Mouse (Mus musculus) MEL (cell line): ENCODE data around the gene Hpse2.

Experiments used
- CTCF ChIP-seq, 3 experiments: IDR thresholded peaks in 2 of 3; conservative IDR thresholded peaks in 1 of 3; 2 replicates each; pipeline ENCODE4 v1.5.1; 2011 to 2012; ENCODE audit warnings: low read length in 3 of 3, low read depth in 2 of 3, mild to moderate bottlenecking in 2 of 3, improper control_type of control experiment in 1 of 3, inconsistent platforms in 1 of 3, mixed read lengths in 1 of 3, moderate library complexity in 1 of 3; ENCODE audit not compliant: control insufficient read depth in 1 of 3, insufficient read depth in 1 of 3, poor library complexity in 1 of 3, severe bottlenecking in 1 of 3
- E2F4 ChIP-seq: IDR thresholded peaks from 2 replicates; pipeline ENCODE4 v1.6.1; 2011; ENCODE audit warnings: low read depth, low read length, improper control_type of control experiment, borderline replicate concordance
- EP300 ChIP-seq, 2 experiments: IDR thresholded peaks; 2 replicates each; pipeline ENCODE4 v1.6.1; 2011; ENCODE audit warnings: improper control_type of control experiment in 2 of 2, low read length in 2 of 2, low read depth in 1 of 2, mild to moderate bottlenecking in 1 of 2
- GABPA ChIP-seq: IDR thresholded peaks from 2 replicates; pipeline ENCODE4 v1.6.1; 2012; ENCODE audit warnings: low read depth, mild to moderate bottlenecking, inconsistent platforms, low read length, improper control_type of control experiment, moderate library complexity
- GATA1 ChIP-seq: IDR thresholded peaks from 2 replicates; pipeline ENCODE4 v1.6.1; 2011; ENCODE audit warnings: low read depth, low read length, improper control_type of control experiment
- MAX ChIP-seq: IDR thresholded peaks from 2 replicates; pipeline ENCODE4 v1.6.1; 2011; ENCODE audit warnings: low read length, improper control_type of control experiment
- MYC ChIP-seq: IDR thresholded peaks from 2 replicates; pipeline ENCODE4 v1.6.1; 2011; ENCODE audit warnings: low read depth, mild to moderate bottlenecking, low read length, improper control_type of control experiment, moderate library complexity
- NELFE ChIP-seq: IDR thresholded peaks from 2 replicates; pipeline ENCODE4 v1.6.1; 2011; ENCODE audit warnings: low read depth, low read length, improper control_type of control experiment
- POLR2A ChIP-seq, 2 experiments: IDR thresholded peaks; 2 replicates each; pipeline ENCODE4 v1.6.1; 2011 to 2012; ENCODE audit warnings: low read length in 2 of 2, mild to moderate bottlenecking in 2 of 2, control low read depth in 1 of 2, improper control_type of control experiment in 1 of 2, low read depth in 1 of 2, moderate library complexity in 1 of 2; ENCODE audit not compliant: control insufficient read depth in 1 of 2, insufficient read depth in 1 of 2, poor library complexity in 1 of 2
- POLR2AphosphoS2 ChIP-seq: IDR thresholded peaks from 2 replicates; pipeline ENCODE4 v1.6.1; 2011; ENCODE audit warnings: low read length, improper control_type of control experiment
- UBTF ChIP-seq: IDR thresholded peaks from 2 replicates; pipeline ENCODE4 v1.6.1; 2012; ENCODE audit warnings: low read depth, mild to moderate bottlenecking, inconsistent platforms, low read length, improper control_type of control experiment, moderate library complexity, borderline replicate concordance; ENCODE audit not compliant: insufficient read depth
- USF1 ChIP-seq: IDR thresholded peaks from 2 replicates; pipeline ENCODE4 v1.6.1; 2014; ENCODE audit warnings: low read depth, mild to moderate bottlenecking, inconsistent platforms, low read length, improper control_type of control experiment, moderate library complexity

DNA sequence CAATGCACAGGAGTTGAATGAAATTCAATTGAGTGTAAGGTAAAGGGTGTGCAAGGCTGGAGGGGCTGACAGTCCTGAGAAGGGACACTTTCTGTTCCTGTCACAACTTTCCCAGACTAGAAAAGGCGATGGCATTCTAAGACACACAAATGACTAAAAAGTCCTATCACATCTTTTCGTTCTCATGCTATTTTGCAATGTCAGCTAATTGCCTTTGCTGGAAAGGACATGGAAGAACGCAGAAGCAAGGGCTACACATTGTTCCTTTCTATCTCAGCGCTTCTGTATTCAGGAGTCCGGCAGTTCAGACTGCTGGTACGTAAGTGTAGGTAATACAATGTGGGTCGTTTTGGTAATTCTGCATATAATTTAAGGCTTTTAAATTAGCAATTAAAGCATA lies 555.0 kb downstream of the Hpse2 start:
- TF ChIP-seq POLR2A (IDR thresholded peaks at IDR 0.05; ENCODE audit: control insufficient read depth in 1 of 2, insufficient read depth in 1 of 2, low read depth in 1 of 2, low read length in 2 of 2, poor library complexity in 1 of 2) (no peak), EP300 (IDR thresholded peaks at IDR 0.05; ENCODE audit: low read depth in 1 of 2, low read length in 2 of 2) (no peak), NELFE (no peak), POLR2AphosphoS2 (no peak), MAX (no peak), CTCF (IDR thresholded peaks at IDR 0.05 in 2 of 3, conservative IDR thresholded peaks at IDR 0.05 in 1 of 3; ENCODE audit: control insufficient read depth in 1 of 3, insufficient read depth in 1 of 3, low read depth in 2 of 3, low read length in 3 of 3, poor library complexity in 1 of 3, severe bottlenecking in 1 of 3) (no peak), USF1 (no peak), UBTF (no peak), MYC (no peak), GABPA (no peak), E2F4 (no peak), GATA1 (no peak)
